Mouse (Mus musculus) liver, postnatal 0 days (tissue): ENCODE data around the gene Gm6482.
"Not testable (repeated sequence)": the region's sequence is repeated elsewhere in the genome, so short reads cannot be mapped to it uniquely, and the experiment has no call there.

Experiments
- CTCF ChIP-seq: sonication (generic); IDR thresholded peaks from 2 replicates; pipeline ENCODE4 v1.5.1; 2016; ENCODE audit warnings: antibody characterized with exemption, low read depth
- EP300 ChIP-seq: IDR thresholded peaks from 2 replicates; pipeline ENCODE4 v1.6.1; 2016; ENCODE audit warnings: antibody characterized with exemption, low read depth, mild to moderate bottlenecking

DNA sequence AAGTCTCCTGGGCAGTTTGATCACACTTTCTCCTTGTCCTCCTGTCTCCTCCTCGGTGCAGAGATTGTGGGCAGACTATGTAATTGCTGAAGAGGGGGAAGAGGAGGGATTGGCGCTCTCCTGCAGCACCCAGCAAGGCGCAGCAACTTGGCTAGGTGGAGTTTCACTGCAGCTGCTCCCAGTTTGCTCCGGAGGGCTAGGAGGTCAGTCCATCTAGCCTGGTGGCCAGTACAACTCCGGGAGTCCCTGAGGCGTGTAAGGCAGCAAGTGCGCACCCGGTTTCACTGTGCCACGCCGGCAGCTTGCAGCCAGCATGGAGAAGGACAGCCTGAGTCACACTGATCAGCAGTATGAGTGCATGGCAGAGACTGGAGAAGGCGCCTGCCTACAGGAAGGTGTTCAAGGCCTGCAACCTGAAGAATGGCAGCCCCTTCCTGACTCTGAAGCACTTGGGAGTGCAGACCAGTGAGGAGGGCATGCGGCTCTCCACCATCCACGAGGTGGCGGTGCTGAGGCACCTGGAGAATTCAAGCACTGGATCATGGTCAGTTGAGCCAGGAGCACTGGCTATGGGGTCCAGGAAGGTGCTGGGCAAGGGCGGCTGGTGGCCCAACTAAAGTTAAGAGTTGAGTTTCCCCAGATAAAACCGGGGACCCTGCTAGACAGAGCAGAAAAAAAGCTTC, 17.5 kb upstream of the Gm6482 start:
- peak; percentile 32 for TF ChIP-seq CTCF
- TF ChIP-seq EP300, result not testable (repeated sequence)
